Mouse (Mus musculus): ENCODE results near the gene Teddm1a.
"Not testable (repeated sequence)": the region's sequence is repeated elsewhere in the genome, so short reads cannot be mapped to it uniquely, and the experiment has no call there.

Gene Teddm1a

DNA sequence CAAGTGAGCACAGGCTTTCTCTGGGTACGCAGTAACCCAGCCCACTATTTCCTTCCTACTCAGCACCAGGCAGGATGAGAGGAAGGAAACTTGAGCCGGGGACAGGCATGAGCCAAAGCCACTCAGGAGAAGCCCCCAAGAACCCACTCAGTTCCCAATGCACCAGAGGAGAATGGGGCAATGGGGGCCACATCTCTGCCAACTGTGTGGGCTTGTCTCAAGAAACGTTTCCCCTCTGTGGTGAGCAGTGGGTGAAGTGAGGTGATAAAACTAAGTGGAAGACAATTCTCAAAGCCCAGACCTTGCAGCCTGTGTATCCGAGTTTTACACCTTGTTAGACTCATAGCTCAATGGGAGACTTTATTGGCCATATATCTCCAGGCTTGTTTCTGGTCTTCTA is at the start of gene Teddm1a:
Gene Teddm1a, plus strand, starts transcription at position 301 of the 400 bp plus-strand sequence.
- no peak for DNase-seq

DNA sequence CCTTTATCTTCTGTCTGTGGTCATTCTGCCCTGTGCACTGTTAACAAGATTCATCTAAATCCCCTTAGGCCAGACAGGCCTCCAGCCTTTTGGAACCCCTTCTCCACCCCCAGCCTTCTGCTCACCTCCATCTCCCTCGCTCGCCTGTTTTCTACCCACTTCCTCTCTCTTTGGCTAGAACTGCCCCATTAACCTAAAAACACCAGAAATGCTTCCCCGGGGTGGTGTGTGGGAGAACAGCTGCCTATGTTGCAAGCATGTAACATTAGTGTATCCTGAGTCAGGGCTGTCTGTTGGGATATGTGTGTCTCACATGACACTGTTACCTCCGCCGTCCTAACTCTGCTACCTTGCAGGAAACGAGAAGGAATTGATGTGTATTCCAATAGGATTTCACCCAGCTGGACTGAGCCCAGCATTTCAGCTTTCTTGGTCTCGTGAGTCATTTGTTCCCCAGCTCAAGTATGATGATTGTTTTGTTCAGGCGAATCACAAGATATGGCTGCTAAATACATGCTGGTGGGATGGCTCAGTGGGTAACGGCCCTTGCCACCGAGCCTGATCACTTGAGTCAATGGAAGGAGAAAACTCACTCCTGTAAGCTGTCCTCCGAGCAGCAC is 49.3 kb upstream of the Teddm1a start:
- DNase-seq: no peak

DNA sequence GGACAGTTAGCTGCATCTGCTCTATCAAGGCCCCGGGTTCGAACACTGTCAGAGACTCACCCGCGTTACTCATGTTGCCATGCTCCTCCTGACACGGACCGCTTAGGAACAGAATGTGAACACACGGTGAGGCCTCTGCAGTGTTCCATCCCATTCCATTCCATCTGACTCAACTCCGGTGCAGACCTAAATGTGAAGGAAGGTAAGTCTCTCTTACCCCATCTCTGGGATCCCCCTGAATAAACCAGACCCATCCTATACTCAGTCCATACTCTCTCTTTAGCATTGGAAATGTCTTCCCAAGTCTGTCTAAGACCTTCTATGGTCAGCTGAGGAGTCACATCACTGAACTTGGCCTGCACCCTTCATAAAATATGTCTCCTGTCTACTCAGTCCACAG is 47.5 kb upstream of the Teddm1a start, which contains the start of gene Rgsl1:
Gene Rgsl1, minus strand, starts transcription at position 101 of the 400 bp plus-strand sequence.
- DNase-seq: no peak

DNA sequence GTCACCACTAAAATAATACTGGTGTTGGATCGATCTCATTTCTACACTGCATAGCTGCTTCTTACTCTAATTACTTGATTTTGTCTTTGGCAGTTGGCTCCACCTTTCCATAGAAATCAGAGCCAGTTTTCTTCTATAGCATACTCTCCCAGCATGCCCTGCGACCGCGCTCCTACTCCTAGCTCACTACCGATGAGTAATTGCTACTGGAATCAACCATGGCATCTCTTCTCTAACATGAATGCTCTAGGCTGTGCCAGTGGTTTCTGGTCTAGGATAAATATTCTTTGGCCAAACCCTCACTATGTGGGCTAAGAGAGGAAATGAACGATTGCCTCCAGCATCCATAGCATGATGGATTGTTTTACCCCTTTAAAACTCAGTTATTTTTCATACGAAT is 45.1 kb upstream of the Teddm1a start:
- DNase-seq: no peak

DNA sequence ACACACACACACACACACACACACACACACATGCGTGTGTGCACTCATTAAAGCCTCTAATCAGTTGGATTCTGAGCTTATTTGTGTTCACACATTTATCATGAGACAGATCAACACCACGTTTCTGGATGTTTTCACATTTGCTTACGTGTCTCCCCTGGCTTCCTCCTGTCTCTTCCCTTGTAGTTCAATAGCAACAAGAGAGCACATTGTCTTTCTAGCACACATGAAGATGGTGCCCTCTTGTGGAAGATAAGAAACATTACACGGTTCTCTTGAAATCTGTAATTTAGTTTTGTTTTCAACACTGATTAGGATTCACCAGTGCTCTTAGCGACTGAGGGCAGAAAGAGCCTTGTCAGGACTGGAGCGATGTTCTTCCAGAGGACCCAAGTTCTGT is 44.7 kb upstream of the Teddm1a start:
- DNase-seq: no peak

DNA sequence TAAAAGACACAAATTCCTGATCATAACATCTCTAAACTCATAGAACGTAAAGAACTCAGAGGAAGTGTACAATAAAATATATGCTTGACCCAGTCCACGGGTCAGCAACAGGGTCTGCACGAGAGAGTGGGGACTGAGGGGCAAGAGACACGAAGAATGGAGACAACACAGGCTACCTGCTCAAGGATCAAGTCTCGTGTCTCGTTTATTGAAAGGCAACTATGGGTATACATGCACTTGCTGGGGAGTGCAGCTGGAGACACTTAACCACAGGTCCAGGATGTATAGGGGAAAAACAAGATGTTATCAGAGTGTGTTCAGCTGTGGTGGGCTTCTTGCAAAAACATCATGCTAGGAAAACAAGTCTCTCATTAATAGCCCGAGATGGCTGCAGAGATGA is 38.8 kb upstream of the Teddm1a start:
- DNase-seq: not testable (repeated sequence)

DNA sequence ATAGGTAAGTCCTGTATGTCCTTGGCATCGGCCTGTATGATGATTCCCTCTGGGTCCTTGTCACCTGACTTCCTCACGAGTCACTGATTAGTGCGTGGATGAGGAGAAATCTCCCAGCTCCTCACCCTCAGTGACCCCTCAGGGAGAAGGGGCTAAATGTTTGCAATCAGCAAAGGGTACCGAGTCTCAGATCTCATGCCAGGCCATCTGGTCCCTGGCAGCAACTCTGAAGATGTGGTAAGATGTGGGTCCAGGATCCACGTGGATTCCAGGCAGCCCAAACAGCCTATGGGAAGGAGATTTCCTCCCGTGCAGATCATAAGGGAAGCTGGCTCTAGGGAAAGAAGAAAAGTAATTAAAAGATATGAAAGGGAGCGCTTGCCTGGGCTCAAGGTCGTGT is 35.6 kb upstream of the Teddm1a start:
- DNase-seq: no peak

DNA sequence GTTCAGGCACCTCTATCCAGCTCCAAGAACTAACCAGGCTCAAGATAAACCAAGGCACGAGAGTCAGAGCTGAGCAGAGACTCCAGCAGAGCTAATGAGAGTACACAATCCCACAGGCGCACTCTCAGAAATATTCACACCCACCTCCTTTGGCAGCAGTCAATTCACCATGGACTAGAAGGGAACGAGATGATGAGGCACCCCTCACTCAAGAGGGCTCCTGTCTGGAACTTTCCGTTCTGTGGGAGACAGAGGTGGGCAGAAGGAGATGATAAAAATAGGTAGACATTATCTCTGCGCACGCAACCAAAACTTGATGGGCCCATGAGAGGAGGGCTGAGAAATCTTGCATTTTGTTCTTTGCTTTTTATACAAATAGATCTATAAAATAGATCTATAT is 17.5 kb upstream of the Teddm1a start, which contains the start of gene Teddm1b:
Gene Teddm1b, plus strand, starts transcription at position 301 of the 400 bp plus-strand sequence.
- DNase-seq: no peak

DNA sequence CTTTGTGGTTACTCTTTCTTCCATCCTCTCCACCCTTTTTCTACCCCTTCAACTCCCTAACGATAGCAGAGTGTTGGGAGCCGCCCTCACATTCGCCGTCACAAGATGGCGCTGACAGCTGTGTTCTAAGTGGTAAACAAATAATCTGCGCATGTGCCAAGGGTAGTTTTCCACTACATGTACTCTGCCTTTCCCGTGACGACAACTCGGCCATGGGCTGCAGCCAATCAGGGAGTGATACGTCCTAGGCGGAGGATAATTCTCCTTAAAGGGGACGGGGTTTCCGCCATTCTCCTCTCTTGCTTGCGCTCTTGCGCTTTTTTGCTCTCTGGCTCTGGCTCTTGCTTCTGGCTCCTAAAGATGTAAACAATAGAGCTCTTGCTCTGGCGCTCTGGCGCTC is 11.2 kb upstream of the Teddm1a start:
- not testable (repeated sequence) for DNase-seq

DNA sequence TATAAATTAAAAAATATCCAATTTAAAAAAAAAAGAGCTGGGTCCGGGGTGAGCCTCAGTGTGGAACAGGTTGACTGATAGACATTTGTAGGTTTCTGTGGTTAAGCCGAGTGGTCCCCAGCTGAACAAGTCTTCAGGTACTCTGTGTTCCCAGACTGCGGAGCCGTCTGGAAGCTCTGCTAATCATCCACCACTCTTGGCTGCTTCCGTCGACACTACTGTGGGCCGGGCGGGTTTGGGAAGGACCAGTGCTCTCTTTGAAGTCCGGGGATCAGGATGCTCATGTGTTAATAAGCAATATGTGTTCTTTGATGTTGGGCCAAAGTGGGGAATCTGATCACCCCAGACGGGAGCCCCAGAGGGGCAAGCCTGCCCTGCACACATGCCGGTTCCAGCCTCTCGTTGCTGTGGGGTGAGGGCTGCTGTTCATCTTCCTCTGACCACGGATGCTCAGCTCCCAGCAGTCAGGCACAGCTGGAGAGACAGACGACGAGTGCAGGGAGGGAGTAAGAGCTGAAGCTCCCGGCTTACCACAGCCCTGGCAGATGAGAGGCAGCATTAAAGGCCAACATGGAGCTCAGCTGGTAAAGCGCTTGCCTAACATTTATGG is 5.4 kb upstream of the Teddm1a start:
- no peak for DNase-seq

DNA sequence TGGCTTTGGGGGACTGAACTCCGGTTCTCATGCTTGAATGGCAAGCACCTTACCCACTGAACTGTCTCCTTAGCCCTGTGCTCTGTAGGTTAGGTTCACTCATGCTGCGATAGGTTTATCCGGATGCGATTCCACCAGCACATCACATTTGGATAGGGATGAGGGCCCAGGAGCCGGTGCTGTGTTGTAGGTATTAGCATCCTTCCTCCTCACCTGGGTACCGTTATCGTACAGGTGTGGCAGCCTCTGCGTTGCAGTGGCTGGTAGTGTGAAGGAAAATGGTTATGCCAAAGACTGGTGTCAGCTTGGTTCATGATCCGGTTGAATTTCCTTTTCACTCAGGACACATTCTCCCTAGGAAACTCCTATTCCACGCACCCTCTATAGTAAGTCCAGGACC is 1.4 kb upstream of the Teddm1a start:
- no peak for DNase-seq

DNA sequence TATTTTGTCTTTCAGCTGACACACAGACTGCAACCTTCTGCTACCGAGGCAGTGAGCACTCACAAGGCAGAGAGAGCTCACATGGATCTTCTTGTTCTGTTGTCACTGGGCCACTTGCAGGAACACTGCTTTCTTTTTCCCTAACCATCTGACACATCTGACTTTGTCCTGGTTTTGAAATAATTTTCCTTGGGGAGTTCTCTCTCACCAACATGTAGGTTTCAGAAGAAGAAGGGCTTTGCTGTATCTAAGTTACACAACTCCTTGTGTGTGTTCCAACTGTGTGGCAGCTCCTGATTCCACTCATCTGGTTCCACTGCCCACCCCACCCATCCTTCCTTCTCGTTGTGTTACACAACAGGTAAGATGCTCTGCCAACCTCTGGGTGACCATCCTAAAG is 2.2 kb downstream of the Teddm1a start:
- DNase-seq: no peak

DNA sequence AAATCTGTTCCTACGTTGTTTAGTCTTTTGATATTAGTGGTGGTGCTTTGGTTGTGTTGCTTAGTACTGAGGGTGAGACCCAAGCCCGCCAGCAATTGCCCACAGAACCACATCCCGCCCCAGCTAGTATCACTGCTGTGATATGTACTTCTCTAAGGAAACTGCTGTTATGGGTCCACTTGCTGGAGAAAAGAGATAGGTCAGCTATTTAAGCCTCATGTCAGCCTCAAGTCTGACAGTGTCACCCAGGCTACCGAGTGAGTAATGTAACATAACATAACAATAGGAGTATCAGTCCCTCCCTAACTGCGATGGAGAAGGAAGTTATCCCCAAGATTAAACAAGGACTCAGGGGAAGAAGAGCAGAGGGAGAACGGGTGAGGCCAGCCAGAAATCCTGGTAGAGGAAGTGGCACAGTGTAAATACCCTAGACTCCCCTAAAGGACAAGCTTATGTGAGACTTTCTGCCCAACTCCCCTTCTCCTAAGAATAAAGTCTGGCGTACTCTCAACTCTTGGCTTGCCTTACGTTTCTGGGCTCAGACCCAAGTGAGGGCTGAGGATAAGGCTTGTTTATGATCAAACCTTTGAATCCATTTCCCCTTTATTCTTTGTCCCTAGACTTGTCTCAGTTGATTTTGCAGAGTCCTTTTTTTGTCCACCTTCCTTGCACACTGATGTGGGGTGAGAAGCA is 2.8 kb downstream of the Teddm1a start:
- DNase-seq: no peak

DNA sequence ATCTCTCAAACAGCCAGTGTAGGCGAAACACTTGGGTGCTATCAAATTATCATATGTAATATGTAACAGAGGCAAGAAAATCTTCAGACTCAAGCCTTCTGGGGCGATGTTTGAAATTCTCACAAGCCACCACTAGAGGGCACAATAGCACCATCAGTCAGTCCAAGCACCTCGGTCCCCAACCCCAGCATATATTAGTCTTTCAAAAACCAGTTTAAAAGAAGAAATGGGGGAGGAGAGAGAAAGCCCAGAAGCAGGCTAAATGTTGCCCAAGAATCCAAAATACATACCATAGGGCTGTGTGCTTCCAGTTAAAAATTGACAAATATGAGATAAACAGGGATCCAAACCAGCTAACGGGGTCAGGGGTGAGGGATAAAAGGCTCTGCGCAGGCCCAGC is 3.4 kb downstream of the Teddm1a start:
- peak; percentile 70 to 77 for DNase-seq

DNA sequence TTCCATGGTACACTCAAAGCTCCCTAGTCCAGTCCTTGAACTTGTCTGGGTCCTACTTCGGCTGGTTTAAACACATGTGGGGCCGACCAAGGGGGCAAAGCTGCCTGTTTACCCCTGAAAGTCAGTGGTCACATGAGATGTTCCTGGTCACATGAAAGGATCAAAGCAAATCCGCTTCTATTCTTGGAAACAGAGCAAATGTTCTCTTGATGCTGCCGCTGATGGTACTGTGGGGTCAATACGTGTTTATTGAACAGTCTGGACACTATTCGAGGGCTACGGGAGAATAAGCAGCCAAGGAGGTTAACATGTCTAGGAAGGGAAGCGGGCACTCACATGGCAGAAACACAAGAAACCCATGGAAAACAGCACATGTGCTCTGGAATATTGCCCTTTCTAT is 5.7 kb downstream of the Teddm1a start:
- DNase-seq: no peak

DNA sequence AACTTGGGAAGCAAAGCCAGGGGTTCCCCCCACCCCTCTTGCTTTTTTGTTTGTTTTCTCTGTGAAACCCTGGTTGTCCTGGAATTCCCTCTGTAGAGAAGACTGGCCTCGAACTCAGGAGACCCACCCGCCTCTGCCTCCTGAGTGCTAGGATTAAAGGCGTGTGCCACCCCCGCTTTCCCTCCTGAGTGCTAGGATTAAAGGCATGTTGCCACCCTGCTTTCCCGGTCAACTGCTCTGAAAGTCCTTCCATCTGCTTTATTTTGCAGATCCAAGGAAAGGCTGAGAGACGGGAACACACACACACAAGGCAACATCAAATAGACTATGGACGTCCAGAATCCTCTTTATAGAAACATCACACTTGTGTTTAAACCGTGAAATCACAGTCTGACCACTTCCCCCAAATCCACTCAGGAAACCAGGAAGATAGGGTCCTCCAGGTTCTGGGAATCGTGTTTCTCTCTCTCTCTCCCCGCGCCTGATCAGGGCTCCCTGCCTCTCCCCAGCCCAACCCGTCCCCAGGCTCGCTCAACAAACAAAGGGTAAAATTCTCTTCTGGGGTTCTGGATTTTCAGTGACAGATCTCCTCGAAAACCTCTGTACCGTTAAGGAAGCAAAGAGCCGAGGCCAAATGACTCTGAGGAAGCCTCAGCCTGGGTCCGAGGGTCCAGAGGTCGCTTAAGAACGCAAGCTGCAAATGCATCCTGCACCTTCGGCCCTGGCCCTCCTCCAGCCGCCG is 7.6 kb downstream of the Teddm1a start:
- DNase-seq: peak in 1 of 2 experiments; percentile 17

DNA sequence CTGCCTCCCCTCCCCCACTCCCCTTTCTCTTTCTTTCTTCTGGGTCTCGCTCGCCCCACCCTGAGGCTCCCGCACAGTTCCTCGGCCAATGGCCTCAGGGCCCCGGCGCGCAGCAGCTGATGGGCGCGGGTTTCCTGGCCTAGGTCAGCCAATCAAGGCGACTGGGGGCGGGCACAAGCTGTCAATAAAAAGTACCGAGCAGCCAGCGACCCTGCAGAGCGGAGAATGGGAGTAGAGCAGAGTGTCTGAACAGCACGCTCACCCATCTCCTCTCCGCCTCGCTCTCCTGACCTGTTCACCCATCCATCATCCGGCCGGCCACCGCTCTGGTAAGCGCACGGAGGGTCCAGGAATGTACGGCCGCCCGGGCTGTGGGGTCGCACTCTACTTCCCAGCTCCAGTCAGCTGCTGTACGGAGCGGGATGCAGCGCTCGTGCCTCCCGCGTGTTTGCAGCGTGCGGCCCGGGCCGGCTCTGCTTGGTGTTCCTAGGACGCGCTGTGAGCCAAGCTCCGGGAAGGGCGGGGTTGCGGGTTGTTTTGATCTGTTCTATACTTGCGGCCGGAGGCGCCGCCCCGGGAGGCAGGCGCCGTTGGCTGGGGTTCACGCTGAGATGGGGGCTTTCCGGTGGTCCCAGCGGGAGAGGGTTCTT is 8.3 kb downstream of the Teddm1a start, which contains the start of the genes Glul and Teddm2:
Gene Glul, plus strand, starts transcription at position 214 of the 650 bp plus-strand sequence.
Gene Teddm2, minus strand, starts transcription at position 498 of the 650 bp plus-strand sequence.
- DNase-seq: peak; percentile 90 to 94

DNA sequence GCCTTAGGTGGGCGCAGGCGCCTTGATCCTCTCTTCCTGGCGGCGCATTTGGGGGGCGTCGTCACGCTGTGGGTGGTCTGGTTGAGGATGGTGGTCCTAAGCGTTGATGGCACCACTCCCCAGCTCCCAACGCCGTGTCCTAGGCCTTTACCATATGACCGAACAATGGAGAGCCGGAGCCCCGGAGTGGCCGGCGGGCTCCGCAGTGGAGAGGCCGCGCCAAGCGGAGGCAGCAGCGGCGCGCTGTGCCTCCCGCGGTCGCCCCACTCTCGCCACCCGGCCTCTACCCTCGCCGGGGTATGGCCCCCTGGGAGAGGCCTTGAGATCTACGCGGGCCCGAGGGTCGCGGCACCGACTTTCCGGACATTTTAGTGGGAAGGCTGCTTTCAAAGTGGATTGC is 8.8 kb downstream of the Teddm1a start:
- no peak for DNase-seq

DNA sequence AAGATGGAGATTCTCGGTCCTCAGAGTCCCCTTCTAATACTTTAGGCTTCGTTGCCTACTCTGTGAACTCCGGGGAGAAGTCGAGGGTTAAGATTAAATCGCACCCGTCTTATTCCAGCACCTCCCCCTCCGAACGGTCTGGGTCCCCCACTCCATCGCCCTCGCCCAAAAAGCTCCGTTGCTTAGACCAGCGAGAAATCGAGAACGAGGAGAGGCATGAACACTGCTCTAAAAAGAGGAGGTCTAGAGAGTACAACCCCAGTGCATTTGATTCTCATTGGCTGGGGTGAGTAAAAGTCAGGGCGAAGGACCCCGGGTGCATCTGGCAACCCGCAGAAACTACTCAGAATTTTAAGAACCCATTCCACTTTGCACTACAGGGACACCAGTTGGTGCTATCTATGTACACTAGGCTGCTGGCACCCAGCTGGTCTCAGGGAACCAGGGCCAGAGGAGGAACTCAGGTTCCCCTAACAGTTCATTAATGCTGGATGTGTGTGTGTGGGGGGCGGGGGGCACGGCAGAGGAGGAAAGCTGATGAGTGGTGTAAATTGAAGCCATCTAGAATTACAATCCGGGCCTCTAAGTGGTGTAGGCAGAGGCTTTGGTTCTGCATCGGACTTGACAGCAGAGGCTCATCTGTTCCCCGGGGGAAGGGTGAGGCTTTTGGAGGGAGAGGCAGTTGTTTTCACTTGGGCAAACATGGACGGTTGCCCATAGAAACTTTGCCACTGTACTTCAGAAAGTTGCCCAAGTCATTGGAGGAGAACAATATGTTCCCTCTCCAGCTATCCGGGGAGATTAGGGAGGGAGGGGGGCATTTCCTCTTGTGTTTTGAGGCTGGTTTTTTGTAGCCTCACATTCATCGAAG is 9.6 kb downstream of the Teddm1a start:
- DNase-seq: no peak

DNA sequence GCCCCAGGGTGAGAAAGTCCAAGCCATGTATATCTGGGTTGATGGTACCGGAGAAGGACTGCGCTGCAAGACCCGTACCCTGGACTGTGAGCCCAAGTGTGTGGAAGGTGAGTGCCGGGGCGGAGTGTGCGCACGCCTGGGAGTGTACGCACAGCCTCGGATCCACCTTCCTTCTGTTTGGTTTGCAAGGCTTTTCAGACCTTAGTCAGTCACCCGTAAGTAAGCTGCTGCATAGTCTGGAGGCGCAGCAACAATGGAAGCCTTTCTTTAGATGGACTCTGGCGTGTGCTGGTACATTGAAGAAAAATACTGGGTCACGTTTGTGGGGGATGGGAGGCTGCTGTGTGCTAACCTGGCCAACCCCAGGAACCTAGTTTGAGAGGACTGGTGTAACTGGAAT is 11.5 kb downstream of the Teddm1a start:
- DNase-seq: no peak

DNA sequence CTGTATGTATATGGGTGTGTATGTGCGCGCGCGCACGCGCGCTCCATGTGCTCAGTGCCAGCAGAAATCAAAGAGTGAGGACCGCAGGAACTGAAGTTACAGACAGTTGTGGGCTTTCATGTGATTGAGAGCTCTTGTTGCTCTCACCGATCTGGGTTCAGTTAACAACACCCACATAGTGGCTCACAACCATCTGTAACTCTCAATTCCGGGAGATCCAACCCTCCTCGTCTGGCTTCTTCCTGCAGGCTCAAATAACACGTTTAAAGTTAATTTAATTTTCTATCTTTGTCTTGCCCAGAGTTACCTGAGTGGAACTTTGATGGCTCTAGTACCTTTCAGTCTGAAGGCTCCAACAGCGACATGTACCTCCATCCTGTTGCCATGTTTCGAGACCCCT is 12.7 kb downstream of the Teddm1a start:
- no peak for DNase-seq

DNA sequence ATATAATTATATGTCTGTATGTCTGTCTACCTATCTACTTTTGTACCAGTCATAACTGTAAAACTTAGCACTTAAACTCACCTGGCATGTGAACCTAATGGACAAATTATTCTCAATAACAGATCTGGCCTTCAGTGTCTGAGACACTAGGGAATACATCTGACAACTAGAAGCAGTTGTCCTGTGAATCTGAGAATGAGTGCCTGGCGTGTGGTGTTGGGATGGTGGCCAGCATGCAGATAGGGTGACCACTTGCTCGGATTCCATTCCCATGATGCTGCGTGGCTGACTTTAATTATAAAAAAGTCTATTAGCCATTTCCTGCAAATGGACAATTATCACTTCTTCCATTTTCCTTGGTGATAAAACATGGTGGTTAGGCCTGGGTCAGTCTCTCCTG is 14.3 kb downstream of the Teddm1a start:
- no peak for DNase-seq

Measured in cerebellum, postnatal 36 days (tissue).